Mouse (Mus musculus) limb, embryonic 11.5 days (tissue): ENCODE measurements at regions not wholly inside any gene's neighbourhood (a gene's known extent, or its start where the extent isn't known, plus 50 kb on each side); places are given as distances from the start of the nearest gene placed in this dataset.
A peak's percentile ranks its signal among the peaks of the same experiment; 100 is the strongest.

Experiments used
- ATAC-seq: fragments of 200-750 bp; cut with Nextera tagmentation; 2 replicates; pipeline ENCODE4 v1.8.0; 2017; ENCODE audit warnings: low read depth; ENCODE audit not compliant: insufficient number of reproducible peaks, low FRiP score, low TSS enrichment
- DNase-seq: peaks from one replicate; pipeline ENCODE4 v3.0.0-alpha.2; 2015; ENCODE audit warnings: low spot score
- H3K27ac ChIP-seq: fragments of 300-500 bp; sonication (generic); replicated peaks from 2 replicates; pipeline ENCODE4 v1.5.1; 2014; ENCODE audit warnings: low read depth, mild to moderate bottlenecking, low read length
- H3K27me3 ChIP-seq: fragments of 300-500 bp; sonication (generic); 2 replicates; pipeline ENCODE4 v1.6.1; 2014; ENCODE audit warnings: mild to moderate bottlenecking, low read length, mixed read lengths; ENCODE audit not compliant: control insufficient read depth, insufficient read depth
- H3K36me3 ChIP-seq: fragments of 300-500 bp; sonication (generic); 2 replicates; pipeline ENCODE4 v1.6.1; 2014; ENCODE audit warnings: mild to moderate bottlenecking, low read length, moderate library complexity, mixed read lengths; ENCODE audit not compliant: control insufficient read depth, insufficient read depth
- H3K4me1 ChIP-seq: fragments of 300-500 bp; sonication (generic); 2 replicates; pipeline ENCODE4 v1.6.1; 2014; ENCODE audit warnings: low read length, mixed read lengths; ENCODE audit not compliant: control insufficient read depth, insufficient read depth
- H3K4me2 ChIP-seq: fragments of 300-500 bp; sonication (generic); 2 replicates; pipeline ENCODE4 v1.6.1; 2014; ENCODE audit warnings: low read depth, mild to moderate bottlenecking, moderate library complexity; ENCODE audit not compliant: severe bottlenecking
- H3K4me3 ChIP-seq: fragments of 300-500 bp; sonication (generic); 2 replicates; pipeline ENCODE4 v1.5.1; 2014; ENCODE audit warnings: low read depth, low read length
- H3K9ac ChIP-seq: fragments of 300-500 bp; sonication (generic); 2 replicates; pipeline ENCODE4 v1.6.1; 2014; ENCODE audit warnings: mild to moderate bottlenecking, low read length
- H3K9me3 ChIP-seq: fragments of 300-500 bp; sonication (generic); 2 replicates; pipeline ENCODE4 v1.6.1; 2016; ENCODE audit warnings: low read length; ENCODE audit not compliant: control insufficient read depth
- WGBS: fragments of 180-500 bp; shearing (Covaris S2); extraction: QIAGEN DNeasy Blood & Tissue Kit; methylation state at CpG from one replicate; pipeline ENCODE4 v1.1.7; 2014; 5-methylcytosine and 5-hydroxymethylcytosine counted together

DNA sequence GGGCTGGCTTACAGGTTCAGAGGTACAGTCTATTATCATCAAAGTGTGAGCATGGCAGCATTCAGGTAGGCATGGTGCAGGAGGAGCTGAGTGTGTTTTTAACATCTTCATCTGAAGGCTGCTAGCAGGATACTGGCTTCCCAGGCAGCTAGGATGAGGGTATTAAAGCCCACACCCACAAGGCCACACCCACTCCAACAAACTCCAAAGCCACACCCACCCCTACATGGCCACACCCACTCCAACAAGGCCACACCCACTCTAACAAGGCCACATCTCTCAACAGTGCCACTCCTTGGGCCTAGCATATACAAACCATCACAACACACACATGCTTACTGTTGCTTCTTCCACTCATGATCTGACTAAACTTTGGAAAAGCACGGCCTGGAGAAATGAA, 172.5 kb downstream of the Msrb3 start:
- no peaks in the 10 kb centered on the region for H3K27me3 ChIP-seq
- DNase-seq (no peak), ATAC-seq (no peak)
- H3K9ac ChIP-seq = no peak overlapping the region
- no peaks in the 10 kb centered on the region for H3K36me3 ChIP-seq
- no peak overlapping the region for H3K4me2 ChIP-seq
- 97% methylated on average over 1 of the region's 1 CpGs for WGBS
- no peak overlapping the region for H3K4me3 ChIP-seq
- no peak overlapping the region for H3K27ac ChIP-seq
- H3K4me1 ChIP-seq = peaks cover 22% of the 10 kb centered on the region
- no peaks in the 10 kb centered on the region for H3K9me3 ChIP-seq

DNA sequence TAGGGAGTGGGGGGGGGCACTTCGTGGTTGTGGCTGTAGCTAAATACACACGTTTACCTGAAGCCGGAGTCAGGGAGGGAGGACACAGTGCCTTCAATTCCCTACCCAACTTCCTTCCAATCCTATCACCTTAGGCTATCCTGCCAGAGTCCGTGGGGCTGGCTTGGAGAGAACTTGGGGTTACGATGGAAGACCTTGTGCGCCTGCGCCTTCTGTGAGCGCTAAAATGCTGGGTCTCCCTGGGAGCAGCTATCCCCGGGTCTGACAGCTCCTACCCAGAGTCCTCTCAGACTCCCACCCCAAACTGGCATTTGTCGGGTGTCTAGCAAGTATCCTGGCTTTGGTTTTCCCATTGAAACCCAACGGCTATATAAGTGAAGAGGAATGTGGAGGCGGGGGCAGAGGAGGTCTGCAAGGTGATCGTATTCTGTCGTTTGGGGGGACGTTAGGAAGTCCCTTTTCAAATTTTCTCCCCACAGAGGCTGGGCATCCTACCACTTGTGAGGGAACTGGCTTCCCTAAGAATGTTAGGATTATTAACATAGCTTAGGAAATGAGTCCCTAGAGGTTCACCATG, 176.9 kb downstream of the Msrb3 start:
- Histone ChIP-seq H3K9me3 (no peaks in the 10 kb centered on the region), H3K4me1 (peaks cover 44% of the 10 kb centered on the region), H3K27me3 (no peaks in the 10 kb centered on the region), H3K9ac (peak overlapping the region; percentile 24; the same call in 1 of the 2 replicates), H3K27ac (peak overlapping the region; percentile 76), H3K36me3 (no peaks in the 10 kb centered on the region), H3K4me3 (0 out of 2 replicates have a peak overlapping the region, but pooled peaks have one; percentile 5), H3K4me2 (peak overlapping the region; percentile 40; the same call in 1 of the 2 replicates)
- ATAC-seq (no peak), DNase-seq (peak; percentile 62)
- 2% methylated on average over 15 of the region's 15 CpGs for WGBS

DNA sequence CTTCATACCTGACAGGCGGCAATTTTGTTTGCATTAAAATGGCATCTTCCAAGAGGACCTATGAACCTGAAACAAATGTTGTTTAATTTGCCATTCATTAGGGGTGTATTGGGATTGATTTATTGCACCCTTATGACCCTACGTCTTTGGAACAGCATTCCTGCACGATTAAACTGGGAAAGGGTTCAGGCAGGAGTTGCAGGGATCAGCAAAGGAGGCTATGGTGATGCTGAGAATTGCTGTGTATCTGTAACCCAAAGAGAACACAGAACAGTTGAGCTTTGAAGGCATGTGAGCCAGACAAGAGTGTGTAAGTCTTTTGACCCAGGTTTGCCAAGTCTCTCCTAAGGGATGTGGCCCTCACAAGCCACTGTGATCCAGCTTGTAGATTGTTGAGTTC, 177.9 kb downstream of the Msrb3 start:
- WGBS = 6% methylated on average over 3 of the region's 3 CpGs
- Histone ChIP-seq H3K36me3 (no peaks in the 10 kb centered on the region), H3K4me3 (no peak overlapping the region), H3K4me2 (no peak overlapping the region), H3K27ac (peak overlapping the region; percentile 76), H3K9me3 (no peaks in the 10 kb centered on the region), H3K27me3 (no peaks in the 10 kb centered on the region), H3K9ac (no peak overlapping the region), H3K4me1 (peaks cover 51% of the 10 kb centered on the region)
- ATAC-seq (no peak), DNase-seq (peak; percentile 55)

DNA sequence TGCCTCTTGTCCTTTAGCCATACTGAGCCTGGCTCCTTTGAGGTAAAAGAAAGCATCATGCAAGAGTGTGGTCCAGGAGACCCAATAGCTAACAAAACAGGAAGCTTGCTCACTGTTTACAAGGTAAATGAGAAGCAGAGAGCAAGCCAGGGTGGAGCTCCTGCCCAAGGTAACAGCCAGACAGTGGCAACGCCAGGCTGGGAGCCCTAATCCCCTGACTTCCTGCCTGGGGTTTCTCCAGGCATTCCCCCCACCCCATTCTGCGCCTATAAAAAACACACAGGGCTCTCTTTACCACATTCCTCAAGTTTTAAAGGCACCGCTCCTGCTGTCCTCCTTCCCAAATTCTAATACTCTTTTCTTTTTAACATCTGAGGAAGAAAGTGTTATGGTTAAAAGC, 178.8 kb downstream of the Msrb3 start:
- WGBS = under 1% methylated on average over 3 of the region's 3 CpGs

DNA sequence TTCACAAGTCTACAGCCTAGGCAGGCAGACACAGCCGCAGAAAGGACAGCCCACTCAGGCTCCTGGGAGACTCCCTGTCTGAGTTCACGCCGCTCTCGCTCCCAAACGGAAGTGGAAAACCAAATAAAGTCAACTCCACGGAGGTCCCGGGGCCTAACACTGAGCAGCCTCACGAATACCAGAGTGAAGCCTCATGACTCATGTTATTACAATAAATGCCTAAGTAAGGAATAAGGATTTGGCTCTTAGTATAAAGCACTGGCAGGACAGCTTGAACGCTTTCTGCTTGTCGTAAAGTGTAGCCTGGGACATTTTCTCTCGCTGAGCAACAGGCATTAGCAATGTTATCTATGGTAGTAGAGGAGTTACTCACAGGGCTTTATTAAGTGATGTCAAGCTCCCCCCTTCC, 181.7 kb downstream of the Msrb3 start:
- Histone ChIP-seq H3K9me3 (no peaks in the 10 kb centered on the region), H3K4me2 (no peak overlapping the region; the same call in 1 of the 2 replicates), H3K36me3 (no peaks in the 10 kb centered on the region), H3K9ac (no peak overlapping the region), H3K27ac (peak overlapping the region; percentile 71), H3K4me3 (no peak overlapping the region), H3K4me1 (peaks cover 36% of the 10 kb centered on the region), H3K27me3 (no peaks in the 10 kb centered on the region)
- DNase-seq = peak; percentile 61
- no peak for ATAC-seq
- WGBS = 32% methylated on average over 11 of the region's 11 CpGs

More for the DNA sequence above, 178.8 kb downstream of the Msrb3 start:
- DNase-seq (peak; percentile 83), ATAC-seq (peak; percentile 87)
- Histone ChIP-seq H3K27me3 (no peaks in the 10 kb centered on the region), H3K36me3 (no peaks in the 10 kb centered on the region), H3K9me3 (no peaks in the 10 kb centered on the region), H3K9ac (0 out of 2 replicates have a peak overlapping the region, but pooled peaks have one; percentile 34), H3K4me2 (peak overlapping the region; percentile 11; the same call in 1 of the 2 replicates), H3K4me3 (no peak overlapping the region), H3K27ac (peak overlapping the region; percentile 76), H3K4me1 (peaks cover 51% of the 10 kb centered on the region)

DNA sequence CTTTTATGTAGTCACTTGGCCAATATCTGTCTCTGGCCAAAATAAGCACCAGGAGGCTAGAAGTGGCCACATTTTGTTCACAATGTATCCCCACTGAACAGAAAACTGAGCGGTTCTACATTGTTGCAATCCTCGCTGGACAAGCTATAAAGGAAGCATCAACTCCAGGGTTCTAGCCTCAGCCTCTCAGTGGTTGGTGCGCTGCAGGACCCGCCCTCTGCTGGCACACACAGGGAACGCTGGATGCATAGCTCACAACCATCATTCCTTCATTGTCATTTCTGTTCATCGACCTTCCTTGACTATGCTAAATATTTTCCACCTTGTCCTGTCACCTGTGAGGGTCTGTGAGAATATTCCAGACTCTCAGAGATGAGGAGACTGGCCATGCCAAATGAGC, 182.5 kb downstream of the Msrb3 start:
- Histone ChIP-seq H3K9ac (no peak overlapping the region), H3K4me3 (no peak overlapping the region), H3K27ac (peak overlapping the region; percentile 71), H3K36me3 (no peaks in the 10 kb centered on the region), H3K27me3 (no peaks in the 10 kb centered on the region), H3K4me2 (no peak overlapping the region), H3K4me1 (peaks cover 33% of the 10 kb centered on the region), H3K9me3 (no peaks in the 10 kb centered on the region)
- WGBS = 73% methylated on average over 6 of the region's 6 CpGs
- ATAC-seq (no peak), DNase-seq (no peak)

DNA sequence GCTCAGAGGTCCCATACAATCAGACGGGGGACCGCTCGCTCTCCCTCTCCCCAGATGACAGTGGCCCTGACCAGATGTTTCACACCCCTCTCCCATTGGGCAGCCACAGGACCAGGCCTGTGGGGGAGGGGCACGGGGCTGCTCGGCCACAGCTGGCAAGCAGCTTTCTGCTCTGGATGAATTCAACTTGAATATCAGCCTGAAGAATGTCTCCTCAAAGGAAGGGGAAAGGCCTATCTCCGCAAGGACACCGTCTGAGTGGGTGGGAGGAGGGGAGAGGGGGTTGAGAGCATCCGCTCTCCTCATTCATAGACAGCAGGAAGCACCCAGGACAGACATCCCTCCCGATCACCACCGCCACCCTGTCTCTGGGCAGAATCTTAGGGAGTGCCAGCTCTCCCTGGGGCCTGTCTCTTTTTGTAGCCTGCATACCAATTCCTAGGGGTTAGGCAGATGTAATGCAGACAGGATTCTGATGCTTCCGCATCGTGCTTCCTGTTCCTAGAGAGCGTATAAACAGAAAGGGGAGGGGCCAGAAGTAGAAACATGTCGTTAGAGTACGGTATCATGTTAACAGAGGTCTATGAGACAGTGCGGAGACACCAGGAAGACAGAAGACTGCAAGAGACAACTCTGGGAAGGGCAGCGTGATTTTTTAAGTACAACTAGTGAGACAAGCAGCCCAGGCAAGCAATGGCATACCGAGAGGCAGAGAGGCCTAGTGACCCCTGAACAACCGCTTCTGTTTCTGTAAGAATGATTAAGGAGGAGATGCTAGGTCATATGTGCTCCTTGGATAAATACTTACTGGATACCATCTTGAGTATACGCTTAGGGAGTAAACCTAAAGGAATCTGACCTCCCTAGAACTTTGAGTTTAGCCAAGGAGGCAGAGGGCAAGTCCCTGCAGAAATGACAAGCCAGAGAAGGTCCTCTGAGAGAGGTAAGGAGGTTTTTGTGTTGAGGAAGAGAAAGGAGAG, 190.8 kb downstream of the Msrb3 start:
- peak; percentile 83 for DNase-seq
- Histone ChIP-seq H3K9ac (peak overlapping the region; percentile 47; the same call in 1 of the 2 replicates), H3K36me3 (no peaks in the 10 kb centered on the region), H3K4me3 (no peak overlapping the region), H3K4me2 (peak overlapping the region; percentile 18; the same call in 1 of the 2 replicates), H3K4me1 (peaks cover 34% of the 10 kb centered on the region), H3K27me3 (no peaks in the 10 kb centered on the region), H3K27ac (peak overlapping the region; percentile 79), H3K9me3 (no peaks in the 10 kb centered on the region)
- ATAC-seq = peak; percentile 74
- WGBS = 11% methylated on average over 20 of the region's 20 CpGs

DNA sequence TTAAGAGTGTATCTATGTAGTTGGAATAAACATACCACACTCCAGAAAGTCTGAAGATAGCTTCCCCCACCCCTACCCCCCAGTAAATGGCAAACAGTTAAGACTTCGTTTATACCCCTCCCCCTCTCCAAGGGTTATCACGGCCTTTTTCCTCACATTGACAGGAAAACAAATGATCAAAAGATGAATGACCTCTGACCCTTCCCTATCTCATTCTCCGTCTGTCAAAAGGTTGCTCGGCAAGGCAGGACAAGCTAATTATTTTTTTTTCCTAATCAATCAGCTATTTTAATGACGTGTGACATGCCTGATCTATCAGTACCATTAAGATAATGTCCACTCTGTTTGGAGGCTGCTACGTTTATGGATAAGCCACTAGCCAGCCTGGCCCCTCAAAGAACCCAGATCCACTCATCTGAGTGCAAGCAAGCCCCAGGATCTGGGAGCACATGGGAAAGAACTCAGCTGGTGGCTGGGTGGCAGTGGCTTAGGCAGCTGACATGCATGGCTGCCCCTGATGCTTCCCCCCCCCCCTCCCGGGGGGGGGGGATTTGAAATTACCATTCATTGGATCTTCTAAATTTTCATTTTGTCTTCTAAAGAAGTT, 192.1 kb downstream of the Msrb3 start:
- ATAC-seq = no peak
- no peaks in the 10 kb centered on the region for H3K36me3 ChIP-seq
- no peak overlapping the region for H3K4me3 ChIP-seq
- peaks cover 32% of the 10 kb centered on the region for H3K4me1 ChIP-seq
- 9% methylated on average over 7 of the region's 7 CpGs for WGBS
- H3K4me2 ChIP-seq = no peak overlapping the region
- no peaks in the 10 kb centered on the region for H3K27me3 ChIP-seq
- H3K9ac ChIP-seq = no peak overlapping the region
- DNase-seq = no peak
- 0 out of 2 replicates have a peak overlapping the region, but pooled peaks have one; percentile 10 for H3K27ac ChIP-seq
- H3K9me3 ChIP-seq = no peaks in the 10 kb centered on the region
